Mouse (Mus musculus): Measurements from ENCODE around the gene Aars.
"Not testable (repeated sequence)": the region's sequence is repeated elsewhere in the genome, so short reads cannot be mapped to it uniquely, and the experiment has no call there.

The Aars gene

DNA sequence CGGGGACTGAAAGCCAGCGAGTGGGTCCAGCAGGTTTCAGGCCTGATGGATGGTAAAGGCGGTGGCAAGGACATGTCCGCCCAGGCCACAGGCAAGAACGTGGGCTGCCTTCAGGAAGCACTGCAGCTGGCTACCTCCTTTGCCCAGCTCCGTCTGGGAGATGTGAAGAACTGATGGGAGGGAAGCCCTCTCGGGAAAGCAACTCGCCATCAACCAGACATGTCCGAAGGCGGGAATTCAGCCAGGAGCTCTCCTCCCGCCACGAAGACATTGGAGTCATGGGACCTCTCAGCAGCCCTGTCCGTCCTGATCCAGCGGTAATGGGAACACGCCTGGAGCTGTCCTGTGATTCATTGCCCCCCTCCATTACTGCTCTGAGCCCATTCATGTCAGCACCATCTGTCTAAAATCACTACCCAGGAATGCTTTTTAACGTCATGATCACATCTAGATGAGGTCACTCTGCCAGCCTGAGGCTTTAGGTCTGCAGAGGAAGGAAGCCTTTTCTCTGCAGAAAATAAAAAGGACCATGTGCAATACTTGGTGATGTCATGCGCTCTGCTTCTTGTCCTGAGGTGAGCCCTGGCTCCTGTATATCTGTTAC lies 22.2 kb downstream of the Aars start:
- no peak for DNase-seq (ENCODE audit: low read depth)

- no peak for DNase-seq (ENCODE audit: low read depth)
These were observed 22.7 kb downstream of the Aars start for GRCm38 (mm10) chr8:111055661-111056060.

- peak; percentile 94 for DNase-seq (ENCODE audit: low read depth)
These were observed 23.3 kb downstream of the Aars start, which contains the start of gene Exosc6 for GRCm38 (mm10) chr8:111056158-111056663. Gene Exosc6 (plus strand): TSS chr8:111056339.

GRCm38 (mm10) chr8:111056691-111057293 lies 23.8 kb downstream of the Aars start:
- peak; percentile 28 for DNase-seq (ENCODE audit: low read depth)

GRCm38 (mm10) chr8:111058946-111059572 lies 26.1 kb downstream of the Aars start:
- DNase-seq (ENCODE audit: low read depth) = no peak

DNA sequence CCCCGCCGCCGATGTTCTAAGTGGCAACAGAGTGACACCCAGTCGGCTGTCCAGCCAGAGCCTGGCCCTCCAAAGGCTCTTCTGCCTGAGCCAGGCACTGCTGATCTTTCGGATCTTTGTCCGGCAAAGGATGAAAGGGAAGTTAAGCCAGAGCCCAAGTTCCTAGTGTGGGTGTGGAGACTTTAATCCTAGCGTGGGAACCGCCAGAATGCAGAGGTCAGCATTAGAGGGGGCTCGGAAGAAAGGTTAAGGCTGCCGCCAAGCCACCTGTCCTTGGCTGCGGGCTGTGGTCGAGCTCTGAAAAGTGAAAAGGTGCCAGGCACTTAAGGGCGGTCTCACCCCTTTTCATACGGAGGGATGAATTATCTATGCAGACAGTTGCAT lies 28.7 kb downstream of the Aars start:
- DNase-seq (ENCODE audit: low read depth) = no peak

GRCm38 (mm10) chr8:111062072-111062757 lies 29.3 kb downstream of the Aars start:
- peak; percentile 83 for DNase-seq (ENCODE audit: low read depth)

GRCm38 (mm10) chr8:111062893-111063292 lies 29.9 kb downstream of the Aars start:
- no peak for DNase-seq (ENCODE audit: low read depth)

DNA sequence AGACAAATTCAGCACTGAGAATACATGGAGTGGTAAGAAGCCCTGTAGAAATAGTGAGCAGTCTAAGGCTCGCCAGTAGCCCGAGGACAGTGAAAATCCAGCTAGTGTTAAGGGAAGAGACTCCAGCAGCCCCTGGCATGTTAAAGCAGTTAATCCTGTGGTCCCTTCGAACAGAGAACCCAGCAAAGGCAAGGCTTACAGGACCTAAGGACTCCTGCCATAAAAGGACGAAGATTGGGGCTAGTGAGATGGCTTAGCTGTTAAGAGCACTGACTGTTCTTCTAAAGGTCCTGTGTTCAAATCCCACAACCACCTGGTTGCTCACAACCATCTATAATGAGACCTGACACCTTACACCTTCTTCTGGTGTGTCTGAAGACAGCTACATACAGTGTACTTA lies 33.4 kb downstream of the Aars start:
- no peak for DNase-seq (ENCODE audit: low read depth)

DNA sequence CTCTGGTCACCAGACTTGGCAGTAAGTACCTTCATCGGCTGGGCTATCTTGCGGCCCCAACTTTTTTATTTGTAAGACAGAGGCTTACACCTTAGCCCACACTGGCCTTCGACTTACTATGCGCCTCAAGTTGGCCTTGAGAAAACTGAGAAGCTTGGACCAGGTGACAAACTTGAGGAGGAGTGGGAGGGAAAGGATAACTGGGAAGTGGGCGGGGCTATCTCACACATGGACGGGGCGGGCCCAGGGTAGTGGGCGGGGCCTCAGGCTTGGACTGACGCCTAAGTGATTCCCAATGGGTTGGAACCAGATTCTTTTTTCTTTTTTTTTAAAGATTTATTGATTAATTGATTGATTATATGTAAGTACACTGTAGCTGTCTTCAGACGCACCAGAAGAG lies 34.5 kb downstream of the Aars start:
- DNase-seq (ENCODE audit: low read depth) = no peak

GRCm38 (mm10) chr8:111068660-111069059 lies 35.7 kb downstream of the Aars start:
- DNase-seq (ENCODE audit: low read depth) = not testable (repeated sequence)

GRCm38 (mm10) chr8:111075926-111076325 lies 43.0 kb downstream of the Aars start:
- no peak for DNase-seq (ENCODE audit: low read depth)

DNA sequence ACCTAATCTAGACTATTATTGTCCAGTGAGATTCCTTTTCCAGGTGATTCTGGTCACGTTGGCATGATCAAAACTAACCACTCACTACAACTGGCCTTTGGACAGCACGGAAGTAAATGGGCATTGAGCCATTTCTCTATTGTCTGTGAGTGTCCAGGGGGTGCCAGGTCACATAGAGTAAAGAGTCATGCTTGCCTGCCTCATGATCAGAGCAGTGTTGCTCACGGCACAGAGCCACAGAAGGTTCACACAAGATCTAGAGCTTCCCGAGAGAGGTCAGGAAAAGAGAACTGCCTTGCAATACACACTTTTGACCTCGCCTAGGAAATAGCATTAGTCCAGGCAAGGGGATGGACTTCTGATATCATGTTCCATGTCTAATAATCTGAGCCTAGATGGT lies 46.5 kb downstream of the Aars start:
- DNase-seq (ENCODE audit: low read depth) = no peak

DNA sequence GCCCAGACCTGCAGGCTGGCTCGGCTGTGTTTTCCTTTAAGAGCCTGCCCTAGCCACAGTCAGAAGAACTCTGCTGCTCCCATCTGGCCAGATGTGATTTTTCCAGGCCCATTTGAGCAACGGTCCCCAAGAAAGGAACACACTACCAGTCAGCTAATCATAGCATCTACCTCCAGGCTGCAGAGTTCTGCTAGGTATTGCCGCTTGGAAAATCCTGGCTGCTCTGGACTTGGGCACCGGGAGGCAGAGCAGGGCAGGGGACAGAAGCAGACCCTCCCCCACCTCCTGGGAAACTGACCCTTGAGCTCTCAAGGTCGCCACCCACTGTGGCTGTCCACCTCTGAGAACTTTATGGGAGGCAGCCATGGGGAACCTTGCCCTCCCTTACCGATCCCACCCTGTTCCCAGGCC lies 46.9 kb downstream of the Aars start:
- peak; percentile 62 for DNase-seq (ENCODE audit: low read depth)

DNA sequence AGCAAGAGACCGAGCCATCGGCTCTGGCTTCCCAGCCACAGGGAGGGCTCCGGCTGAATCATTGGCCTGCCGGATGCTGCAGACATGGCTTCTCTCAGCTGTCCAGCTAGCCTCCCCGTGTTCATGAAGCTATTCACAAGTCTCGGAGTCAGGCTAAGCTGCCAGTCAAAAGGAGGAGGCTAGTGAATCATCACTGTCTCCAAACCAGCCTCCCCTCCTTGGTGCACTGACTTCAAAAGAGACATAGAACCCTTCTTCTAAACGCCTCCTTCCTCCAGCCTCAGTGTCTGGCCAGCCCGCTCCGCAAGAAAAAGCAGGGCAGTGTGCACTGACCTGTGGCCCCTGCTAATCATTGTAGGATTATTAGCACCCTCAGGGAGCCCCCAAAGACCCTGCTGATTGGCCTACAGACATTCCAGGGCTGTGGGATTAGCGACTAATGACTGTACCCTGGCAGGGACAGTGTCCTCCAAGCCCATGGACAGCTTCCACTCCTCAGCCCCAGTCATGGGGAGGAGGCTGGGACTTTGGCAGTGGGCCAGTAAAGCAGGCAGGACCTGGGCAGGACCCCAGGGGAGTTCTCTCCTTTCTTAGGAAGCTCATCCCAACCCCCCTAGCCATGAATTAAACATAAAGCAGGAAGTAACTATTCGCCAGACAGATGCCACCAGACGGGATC lies 48.8 kb downstream of the Aars start:
- DNase-seq (ENCODE audit: low read depth) = no peak

DNA sequence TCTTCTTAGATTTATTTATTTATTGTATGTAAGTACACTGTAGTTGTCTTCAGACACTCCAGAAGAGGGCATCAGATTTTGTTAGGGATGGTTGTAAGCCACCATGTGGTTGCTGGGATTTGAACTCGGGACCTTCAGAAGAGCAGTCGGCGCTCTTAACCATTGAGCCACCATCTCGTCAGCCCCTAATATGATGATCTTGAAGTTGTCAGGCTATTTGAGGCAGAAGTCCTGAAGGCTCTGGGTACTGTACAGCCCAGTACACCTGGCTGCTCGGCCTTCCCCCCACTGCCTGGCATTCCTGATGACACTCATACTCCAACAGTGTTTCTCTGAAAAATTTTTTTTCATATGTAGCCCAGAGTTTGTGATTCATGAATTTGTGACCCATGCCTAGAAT lies 51.0 kb downstream of the Aars start:
- not testable (repeated sequence) for DNase-seq (ENCODE audit: low read depth)

DNA sequence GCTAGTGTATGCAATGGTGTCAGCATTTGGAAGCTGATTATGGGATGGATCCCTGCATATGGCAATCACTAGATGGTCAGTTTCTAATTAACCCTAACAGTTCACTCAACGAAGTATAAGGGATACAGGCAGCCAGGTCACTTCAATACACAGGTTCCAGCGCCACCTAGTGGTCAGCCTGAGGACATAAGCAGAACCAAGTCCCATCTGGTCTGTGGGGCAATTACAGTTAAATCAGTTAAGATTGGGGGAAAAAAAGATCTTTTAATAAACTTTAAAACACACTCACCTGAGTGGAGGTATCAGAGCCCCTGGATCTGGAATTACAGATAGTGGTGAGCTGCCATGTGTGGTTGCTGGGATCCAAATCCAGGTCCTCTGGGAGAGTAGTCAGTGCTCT lies 57.2 kb downstream of the Aars start:
- DNase-seq (ENCODE audit: low read depth) = peak; percentile 84

GRCm38 (mm10) chr8:111091706-111092105 lies 58.8 kb downstream of the Aars start:
- DNase-seq (ENCODE audit: low read depth) = no peak

GRCm38 (mm10) chr8:111092326-111092725 lies 59.4 kb downstream of the Aars start, which contains the start of gene Clec18a:
Gene Clec18a (minus strand): TSS chr8:111092426.
- not testable (repeated sequence) for DNase-seq (ENCODE audit: low read depth)

- DNase-seq (ENCODE audit: low read depth) = peak; percentile 83
These were observed 61.1 kb downstream of the Aars start, which contains the start of gene Pdpr for GRCm38 (mm10) chr8:111093865-111094718. Gene Pdpr (plus strand): TSS chr8:111094630.

- not testable (repeated sequence) for DNase-seq (ENCODE audit: low read depth)
These were observed 61.9 kb downstream of the Aars start for GRCm38 (mm10) chr8:111094719-111095302.
